Mouse (Mus musculus) lung, embryonic 14.5 days (tissue): ENCODE measurements around the gene Plekhn1. TPM values are rescaled to one million over a fixed set of nuclear protein-coding genes. Genes with fewer than 3 reads are reported as not detected.

Experiments used
- ATAC-seq: fragments of 200-750 bp; cut with Nextera tagmentation; 2 replicates; pipeline ENCODE4 v1.8.0; 2017; ENCODE audit warnings: mild to moderate bottlenecking, moderate TSS enrichment, moderate library complexity; ENCODE audit not compliant: insufficient read depth
- DNase-seq: peaks from one replicate; pipeline ENCODE4 v3.0.0-alpha.2; 2015
- H3K27ac ChIP-seq: fragments of 300-500 bp; sonication (generic); 2 replicates; pipeline ENCODE4 v1.5.1; 2014; ENCODE audit warnings: low read depth, mild to moderate bottlenecking, moderate library complexity
- H3K27me3 ChIP-seq: fragments of 300-500 bp; sonication (generic); 2 replicates; pipeline ENCODE4 v1.6.1; 2014; ENCODE audit warnings: low read length, control low read depth; ENCODE audit not compliant: insufficient read depth
- H3K36me3 ChIP-seq: fragments of 300-500 bp; sonication (generic); 2 replicates; pipeline ENCODE4 v1.6.1; 2014; ENCODE audit warnings: control low read depth; ENCODE audit not compliant: insufficient read depth
- H3K4me1 ChIP-seq: fragments of 300-500 bp; sonication (generic); 2 replicates; pipeline ENCODE4 v1.6.1; 2014; ENCODE audit warnings: antibody characterized with exemption, control low read depth; ENCODE audit not compliant: insufficient read depth
- H3K4me2 ChIP-seq: fragments of 300-500 bp; sonication (generic); 2 replicates; pipeline ENCODE4 v1.6.1; 2014; ENCODE audit warnings: mild to moderate bottlenecking
- H3K4me3 ChIP-seq: fragments of 300-500 bp; sonication (generic); 2 replicates; pipeline ENCODE4 v1.5.1; 2014; ENCODE audit warnings: low read depth, low read length
- H3K9ac ChIP-seq: fragments of 300-500 bp; sonication (generic); 2 replicates; pipeline ENCODE4 v1.6.1; 2014
- H3K9me3 ChIP-seq: fragments of 300-500 bp; sonication (generic); 2 replicates; pipeline ENCODE4 v1.6.1; 2016; ENCODE audit warnings: low read depth, low read length, control low read depth
- CTCF ChIP-seq: IDR thresholded peaks from 2 replicates; pipeline ENCODE4 v1.5.1; 2016; ENCODE audit warnings: antibody characterized with exemption, low read depth
- WGBS: fragments of 180-500 bp; shearing (Covaris S2); extraction: QIAGEN DNeasy Blood & Tissue Kit; methylation state at CpG from one replicate; pipeline ENCODE4 v1.1.7; 2014; 5-methylcytosine and 5-hydroxymethylcytosine counted together
- polyA plus RNA-seq: library from polyadenylated mRNA; unstranded; fragments of >200 nt; fragmentation: Nextera tagmentation; extraction: Ambion mirVana; gene quantifications from 2 replicates; pipeline ENCODE4 v1.2.1, GENCODE M21; 2014

The Plekhn1 gene
- polyA plus RNA-seq, 1 experiment from 2014 or later = 21.0 TPM

GRCm38 (mm10) chr4:156200623-156201475 is 33.8 kb downstream of the Plekhn1 start, which contains the start of gene Isg15:
TSS of gene Isg15 (minus strand) at chr4:156200818.
- no peak within 1 kb of the TSS; the same call in 1 of the 2 replicates for H3K4me2 ChIP-seq
- TF ChIP-seq CTCF = no peak

DNA sequence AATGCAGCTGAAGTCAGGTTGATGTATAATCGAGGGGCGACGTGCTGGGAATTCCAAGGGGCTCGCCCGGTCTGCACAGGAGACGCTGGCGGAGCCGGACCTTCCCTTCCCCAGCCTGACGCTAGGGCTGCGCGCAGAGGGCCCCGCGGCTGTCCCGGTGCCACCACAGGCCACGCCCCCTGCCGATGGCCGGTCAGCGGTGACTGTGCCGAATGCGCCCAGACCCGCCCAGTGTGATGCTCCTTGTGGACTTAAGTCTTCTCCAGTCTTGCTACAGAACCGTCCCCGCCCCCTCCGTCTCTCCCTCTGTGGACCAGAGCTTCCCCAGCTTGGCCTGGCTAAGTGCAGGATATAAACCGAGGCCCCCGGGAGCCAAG is 36.8 kb downstream of the Plekhn1 start:
- peaks cover 15% of the 10 kb centered on the region; the same call in 1 of the 2 replicates for H3K36me3 ChIP-seq
- ATAC-seq (peak; percentile 92), DNase-seq (peak; percentile 96)
- H3K4me2 ChIP-seq = peak overlapping the region; percentile 96
- no peaks in the 10 kb centered on the region for H3K9me3 ChIP-seq
- peak overlapping the region; percentile 86 for H3K4me3 ChIP-seq
- under 1% methylated on average over 26 of the region's 26 CpGs for WGBS
- peak; percentile 43; the same call in 1 of the 2 replicates for TF ChIP-seq CTCF
- peak overlapping the region; percentile 96 for H3K27ac ChIP-seq
- peaks cover 5% of the 10 kb centered on the region for H3K27me3 ChIP-seq
- peaks cover 18% of the 10 kb centered on the region for H3K4me1 ChIP-seq
- H3K9ac ChIP-seq = peak overlapping the region; percentile 50

More at GRCm38 (mm10) chr4:156200623-156201475, 33.8 kb downstream of the Plekhn1 start, which contains the start of gene Isg15:
- DNase-seq (peak; percentile 40), ATAC-seq (no peak)
- no peak within 1 kb of the TSS for H3K4me3 ChIP-seq
- no peaks in the 10 kb centered on the region for H3K36me3 ChIP-seq
- peaks cover 23% of the 10 kb centered on the region for H3K27me3 ChIP-seq
- peaks cover 1% of the 10 kb centered on the region for H3K4me1 ChIP-seq
- H3K9ac ChIP-seq = no peak within 1 kb of the TSS
- H3K9me3 ChIP-seq = no peaks in the 10 kb centered on the region
- H3K27ac ChIP-seq = no peak within 1 kb of the TSS
- 54% methylated on average over 10 of the region's 10 CpGs for WGBS

- no peak for DNase-seq
- no peaks in the 10 kb centered on the region for H3K9me3 ChIP-seq
- H3K36me3 ChIP-seq = peaks cover 20% of the 10 kb centered on the region; the same call in 1 of the 2 replicates
- H3K9ac ChIP-seq = peak within 1 kb of the TSS; percentile 83
- peaks cover 24% of the 10 kb centered on the region for H3K4me1 ChIP-seq
- peak within 1 kb of the TSS; percentile 96 for H3K27ac ChIP-seq
- peaks cover under 1% of the 10 kb centered on the region for H3K27me3 ChIP-seq
- WGBS = under 1% methylated on average over 61 of the region's 88 CpGs
- peak; percentile 80 for ATAC-seq
- peak within 1 kb of the TSS; percentile 86 for H3K4me3 ChIP-seq
- H3K4me2 ChIP-seq = peak within 1 kb of the TSS; percentile 96
- no peak for TF ChIP-seq CTCF
Measured at GRCm38 (mm10) chr4:156197131-156197828, 37.4 kb downstream of the Plekhn1 start, which contains the start of gene Agrn. TSS of gene Agrn (minus strand) at chr4:156197488.

DNA sequence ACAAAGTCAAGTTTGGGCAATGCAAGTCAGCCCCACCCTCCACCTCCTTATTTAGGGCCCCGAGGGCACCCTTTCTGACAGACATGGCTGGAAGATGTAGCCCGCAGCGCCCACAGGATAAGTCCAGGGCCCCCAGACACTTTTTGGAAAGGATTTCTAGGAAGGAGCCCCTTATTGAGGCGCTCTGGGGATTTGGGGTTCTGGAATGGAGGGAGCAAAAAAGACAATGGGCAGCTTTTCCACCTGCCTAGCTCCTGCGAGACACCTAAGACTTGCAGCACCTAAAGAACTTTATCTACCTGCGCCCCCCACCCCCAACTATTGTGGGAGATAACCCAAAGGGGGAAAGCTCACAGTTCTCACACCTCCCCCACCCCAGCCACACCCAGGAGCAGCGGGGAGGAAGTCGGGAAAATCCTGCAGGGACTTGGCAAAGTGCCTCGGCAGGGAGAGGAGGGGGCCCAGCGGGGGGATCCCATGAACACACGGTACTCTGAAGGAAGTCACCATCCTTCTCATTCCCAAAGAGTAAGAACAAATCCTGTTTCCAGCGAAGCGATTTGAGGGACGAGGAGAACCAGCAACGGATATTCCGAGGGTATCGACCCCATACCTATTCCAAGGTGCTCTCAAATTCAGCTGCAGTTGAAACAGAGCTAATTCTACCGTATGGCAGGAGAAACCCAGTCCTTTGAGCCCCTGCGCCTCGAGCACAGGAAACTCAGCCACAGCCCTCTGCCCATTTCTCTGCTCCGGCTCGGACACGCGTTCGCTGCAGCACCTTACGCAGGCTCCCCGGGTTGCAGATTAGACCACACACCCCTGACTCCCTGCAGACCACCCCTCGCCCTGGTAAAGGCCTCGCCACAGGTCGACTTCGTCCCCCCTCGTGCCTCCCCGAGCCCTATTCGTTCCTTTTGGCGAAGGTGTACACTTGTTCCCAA is 38.5 kb downstream of the Plekhn1 start:
- peak overlapping the region; percentile 82 for H3K27ac ChIP-seq
- H3K4me2 ChIP-seq = peak overlapping the region; percentile 96
- no peak for TF ChIP-seq CTCF
- H3K9ac ChIP-seq = peak overlapping the region; percentile 83
- no peaks in the 10 kb centered on the region for H3K27me3 ChIP-seq
- H3K4me1 ChIP-seq = peaks cover 26% of the 10 kb centered on the region
- peaks cover 26% of the 10 kb centered on the region for H3K36me3 ChIP-seq
- DNase-seq (peak; percentile 89), ATAC-seq (peak; percentile 1; the same call in 1 of the 2 replicates)
- 3% methylated on average over 35 of the region's 35 CpGs for WGBS
- H3K4me3 ChIP-seq = peak overlapping the region; percentile 86
- no peaks in the 10 kb centered on the region for H3K9me3 ChIP-seq

- DNase-seq = no peak
- H3K27ac ChIP-seq = no peak overlapping the region
Measured at GRCm38 (mm10) chr4:156194346-156194745, 40.3 kb downstream of the Plekhn1 start.

GRCm38 (mm10) chr4:156193906-156194305 is 40.8 kb downstream of the Plekhn1 start:
- Histone ChIP-seq H3K4me2 (peak overlapping the region; percentile 32; the same call in 1 of the 2 replicates), H3K27ac (peak overlapping the region; percentile 93; the same call in 1 of the 2 replicates), H3K27me3 (no peaks in the 10 kb centered on the region), H3K4me1 (peaks cover 32% of the 10 kb centered on the region), H3K9me3 (no peaks in the 10 kb centered on the region), H3K4me3 (no peak overlapping the region), H3K36me3 (peaks cover 41% of the 10 kb centered on the region), H3K9ac (no peak overlapping the region)
- DNase-seq (no peak), ATAC-seq (no peak)
- TF ChIP-seq CTCF = no peak
- 59% methylated on average over 5 of the region's 5 CpGs for WGBS

More at GRCm38 (mm10) chr4:156194346-156194745, 40.3 kb downstream of the Plekhn1 start:
- peaks cover 41% of the 10 kb centered on the region for H3K36me3 ChIP-seq
- no peak for ATAC-seq
- H3K4me2 ChIP-seq = peak overlapping the region; percentile 96; the same call in 1 of the 2 replicates
- H3K4me1 ChIP-seq = peaks cover 28% of the 10 kb centered on the region
- no peaks in the 10 kb centered on the region for H3K9me3 ChIP-seq
- no peak overlapping the region for H3K9ac ChIP-seq
- no peaks in the 10 kb centered on the region for H3K27me3 ChIP-seq
- no peak overlapping the region for H3K4me3 ChIP-seq
- TF ChIP-seq CTCF = no peak
- whole genome bisulfite sequencing = 47% methylated on average over 6 of the region's 6 CpGs
